Mouse (Mus musculus): ENCODE data around the gene Lactb.

- TF ChIP-seq USF1 (IDR thresholded peaks at IDR 0.05; ENCODE audit: low read depth) (no peak), POLR2A (IDR thresholded peaks at IDR 0.05; ENCODE audit: insufficient read length, low read depth) (no peak), POLR2AphosphoS2 (IDR thresholded peaks at IDR 0.05; ENCODE audit: insufficient read length, low read depth) (no peak), MAX (IDR thresholded peaks at IDR 0.05; ENCODE audit: low read depth) (no peak), E2F4 (IDR thresholded peaks at IDR 0.05; ENCODE audit: insufficient read depth) (no peak), TCF12 (IDR thresholded peaks at IDR 0.05; ENCODE audit: insufficient read depth, poor library complexity, severe bottlenecking) (no peak), MYOD1 (IDR thresholded peaks at IDR 0.05; ENCODE audit: control insufficient read depth in 1 of 3, insufficient read length in 2 of 3, low read depth in 2 of 3) (no peak), CEBPB (IDR thresholded peaks at IDR 0.05; ENCODE audit: insufficient read depth, poor library complexity, severe bottlenecking) (no peak), MYOG (IDR thresholded peaks at IDR 0.05; ENCODE audit: control insufficient read depth in 1 of 3, insufficient read depth in 1 of 3, insufficient read length in 2 of 3, low read depth in 2 of 3) (no peak), SRF (IDR thresholded peaks at IDR 0.05; ENCODE audit: control insufficient read depth, insufficient read length, low read depth) (no peak)
Measured at GRCm38 (mm10) chr9:67003156-67003555, 27.9 kb upstream of the Lactb start.

All from myocyte (in vitro differentiated cells).